Mouse (Mus musculus): ENCODE results near the gene Elmo1.

The Elmo1 gene

GRCm38 (mm10) chr13:20323478-20323877 is 233.1 kb downstream of the Elmo1 start:
- no peak for DNase-seq (ENCODE audit: low spot score)

- DNase-seq (ENCODE audit: low spot score), result no peak
Observed at GRCm38 (mm10) chr13:20327064-20327463, 236.7 kb downstream of the Elmo1 start.

GRCm38 (mm10) chr13:20327975-20328374 is 237.6 kb downstream of the Elmo1 start:
- no peak for DNase-seq (ENCODE audit: low spot score)

GRCm38 (mm10) chr13:20328672-20329071 is 238.3 kb downstream of the Elmo1 start:
- DNase-seq (ENCODE audit: low spot score), result no peak

- no peak for DNase-seq (ENCODE audit: low spot score)
Observed at GRCm38 (mm10) chr13:20330954-20331353, 240.6 kb downstream of the Elmo1 start.

- DNase-seq (ENCODE audit: low spot score), result no peak
Observed at GRCm38 (mm10) chr13:20335051-20335888, 244.9 kb downstream of the Elmo1 start.

GRCm38 (mm10) chr13:20335889-20336497 is 245.6 kb downstream of the Elmo1 start:
- no peak for DNase-seq (ENCODE audit: low spot score)

- no peak for DNase-seq (ENCODE audit: low spot score)
Observed at GRCm38 (mm10) chr13:20342881-20343280, 252.5 kb downstream of the Elmo1 start.

GRCm38 (mm10) chr13:20349754-20350153 is 259.4 kb downstream of the Elmo1 start:
- no peak for DNase-seq (ENCODE audit: low spot score)

GRCm38 (mm10) chr13:20352631-20353030 is 262.2 kb downstream of the Elmo1 start:
- DNase-seq (ENCODE audit: low spot score), result no peak

- DNase-seq (ENCODE audit: low spot score), result no peak
Observed at GRCm38 (mm10) chr13:20353862-20354603, 263.6 kb downstream of the Elmo1 start.

GRCm38 (mm10) chr13:20354604-20354999 is 264.2 kb downstream of the Elmo1 start:
- DNase-seq (ENCODE audit: low spot score), result no peak

GRCm38 (mm10) chr13:20362541-20362940 is 272.1 kb downstream of the Elmo1 start:
- no peak for DNase-seq (ENCODE audit: low spot score)

- DNase-seq (ENCODE audit: low spot score), result no peak
Observed at GRCm38 (mm10) chr13:20365828-20366593, 275.6 kb downstream of the Elmo1 start.

GRCm38 (mm10) chr13:20370036-20370802 is 279.8 kb downstream of the Elmo1 start:
- no peak for DNase-seq (ENCODE audit: low spot score)

- no peak for DNase-seq (ENCODE audit: low spot score)
Observed at GRCm38 (mm10) chr13:20371501-20371900, 281.1 kb downstream of the Elmo1 start.

- no peak for DNase-seq (ENCODE audit: low spot score)
Observed at GRCm38 (mm10) chr13:20372335-20372734, 281.9 kb downstream of the Elmo1 start.

GRCm38 (mm10) chr13:20378869-20379268 is 288.5 kb downstream of the Elmo1 start:
- DNase-seq (ENCODE audit: low spot score), result no peak

- DNase-seq (ENCODE audit: low spot score), result no peak
Observed at GRCm38 (mm10) chr13:20383875-20384274, 293.5 kb downstream of the Elmo1 start.

GRCm38 (mm10) chr13:20384846-20385245 is 294.4 kb downstream of the Elmo1 start:
- DNase-seq (ENCODE audit: low spot score), result no peak

GRCm38 (mm10) chr13:20385423-20385822 is 295.0 kb downstream of the Elmo1 start:
- no peak for DNase-seq (ENCODE audit: low spot score)
